Mouse (Mus musculus): ENCODE data around the gene Rps3a1.

Rps3a1 gene
- long read RNA-seq, experiment 1, transcript Rps3a1-201 (6 exons, 977 nt) = major isoform, 1,662 of 1,690 reads
- long read RNA-seq, experiment 1, partial matches to known transcripts = 12 of 1,690 reads
- long read RNA-seq, experiment 1, other reads (novel, unspliced or antisense) = 16 of 1,690 reads
- long read RNA-seq, experiment 2, transcript Rps3a1-201 (6 exons, 977 nt) = major isoform, 1,578 of 1,627 reads
- long read RNA-seq, experiment 2, partial matches to known transcripts = 27 of 1,627 reads
- long read RNA-seq, experiment 2, other reads (novel, unspliced or antisense) = 22 of 1,627 reads

GRCm38 (mm10) chr3:86142263-86142933 lies at the start of gene Rps3a1:
Gene Rps3a1, minus strand, starts transcription at chr3:86142702.
- intact Hi-C loops (cut with DNase I) = no loop called here

- intact Hi-C loops (cut with DNase I) = no loop called here
Observed at GRCm38 (mm10) chr3:86187736-86188389, 45.4 kb upstream of the Rps3a1 start.

- intact Hi-C loops (cut with DNase I) = no loop called here
Observed at GRCm38 (mm10) chr3:86184546-86184945, 42.0 kb upstream of the Rps3a1 start.

- intact Hi-C loops (cut with DNase I) = no loop called here
Observed at GRCm38 (mm10) chr3:86181107-86181506, 38.6 kb upstream of the Rps3a1 start.

GRCm38 (mm10) chr3:86179714-86180113 lies 37.2 kb upstream of the Rps3a1 start:
- intact Hi-C loops (cut with DNase I) = no loop called here

GRCm38 (mm10) chr3:86168841-86169425 lies 26.4 kb upstream of the Rps3a1 start:
- intact Hi-C loops (cut with DNase I) = no loop called here

GRCm38 (mm10) chr3:86149521-86149920 lies 7.0 kb upstream of the Rps3a1 start:
- intact Hi-C loops (cut with DNase I) = no loop called here

GRCm38 (mm10) chr3:86149063-86149462 lies 6.6 kb upstream of the Rps3a1 start:
- intact Hi-C loops (cut with DNase I) = no loop called here

GRCm38 (mm10) chr3:86143343-86143742 lies 841 bp upstream of the Rps3a1 start:
- intact Hi-C loops (cut with DNase I) = no loop called here

- intact Hi-C loops (cut with DNase I) = no loop called here
Observed at GRCm38 (mm10) chr3:86142934-86143317, 424 bp upstream of the Rps3a1 start.

GRCm38 (mm10) chr3:86141886-86142262 lies 628 bp downstream of the Rps3a1 start:
- intact Hi-C loops (cut with DNase I) = no loop called here

GRCm38 (mm10) chr3:86141366-86141765 lies 1.1 kb downstream of the Rps3a1 start:
- intact Hi-C loops (cut with DNase I) = no loop called here

GRCm38 (mm10) chr3:86139660-86140059 lies 2.8 kb downstream of the Rps3a1 start:
- intact Hi-C loops (cut with DNase I) = no loop called here

GRCm38 (mm10) chr3:86136936-86137574 lies 5.4 kb downstream of the Rps3a1 start:
- intact Hi-C loops (cut with DNase I) = no loop called here

- intact Hi-C loops (cut with DNase I) = no loop called here
Observed at GRCm38 (mm10) chr3:86135886-86136563, 6.5 kb downstream of the Rps3a1 start.

GRCm38 (mm10) chr3:86134939-86135638 lies 7.4 kb downstream of the Rps3a1 start:
- intact Hi-C loops (cut with DNase I) = no loop called here

GRCm38 (mm10) chr3:86129757-86130156 lies 12.7 kb downstream of the Rps3a1 start:
- intact Hi-C loops (cut with DNase I) = loop anchor here (5.0 kb wide), 1 partner anchor 207 kb away; no protein-coding TSS in a partner anchor

- intact Hi-C loops (cut with DNase I) = loop anchor here (5.0 kb wide), 1 partner anchor 416 kb away; no protein-coding TSS in a partner anchor
Observed at GRCm38 (mm10) chr3:86123251-86123746, 19.2 kb downstream of the Rps3a1 start.

- intact Hi-C loops (cut with DNase I) = loop anchor here (5.0 kb wide), 1 partner anchor 415 kb away; no protein-coding TSS in a partner anchor
Observed at GRCm38 (mm10) chr3:86122156-86122555, 20.3 kb downstream of the Rps3a1 start.

Measured in adrenal gland (tissue).